Mouse (Mus musculus) lung, postnatal 0 days (tissue): ENCODE measurements around the gene Nek6. TPM values are rescaled to one million over a fixed set of nuclear protein-coding genes. Genes with fewer than 3 reads are reported as not detected.

Source experiments
- ATAC-seq: fragments of 200-750 bp; cut with Nextera tagmentation; 2 replicates; pipeline ENCODE4 v1.8.0; 2017; ENCODE audit warnings: moderate library complexity
- DNase-seq: peaks from one replicate; pipeline ENCODE4 v3.0.0-alpha.2; 2016; ENCODE audit warnings: low spot score
- H3K27ac ChIP-seq: fragments of 300-500 bp; sonication (generic); 2 replicates; pipeline ENCODE4 v1.5.1; 2014; ENCODE audit warnings: antibody characterized with exemption, mild to moderate bottlenecking, low read length, mixed read lengths
- H3K27me3 ChIP-seq: fragments of 300-500 bp; sonication (generic); replicated peaks from 2 replicates; pipeline ENCODE4 v1.6.1; 2014; ENCODE audit warnings: low read length, mixed read lengths; ENCODE audit not compliant: insufficient read depth
- H3K36me3 ChIP-seq: fragments of 300-500 bp; sonication (generic); 2 replicates; pipeline ENCODE4 v1.6.1; 2014; ENCODE audit warnings: low read length, mixed read lengths; ENCODE audit not compliant: insufficient read depth
- H3K4me1 ChIP-seq: fragments of 300-500 bp; sonication (generic); 2 replicates; pipeline ENCODE4 v1.6.1; 2014; ENCODE audit warnings: antibody characterized with exemption, low read depth, low read length, mixed read lengths; ENCODE audit not compliant: insufficient read depth
- H3K4me2 ChIP-seq: fragments of 300-500 bp; sonication (generic); replicated peaks from 2 replicates; pipeline ENCODE4 v1.6.1; 2014; ENCODE audit warnings: low read depth, mild to moderate bottlenecking, low read length, moderate library complexity, mixed read lengths
- H3K4me3 ChIP-seq: fragments of 300-500 bp; sonication (generic); 2 replicates; pipeline ENCODE4 v1.5.1; 2014; ENCODE audit warnings: low read depth, low read length
- H3K9ac ChIP-seq: fragments of 300-500 bp; sonication (generic); replicated peaks from 2 replicates; pipeline ENCODE4 v1.6.1; 2014; ENCODE audit warnings: low read depth, mild to moderate bottlenecking
- H3K9me3 ChIP-seq: fragments of 300-500 bp; sonication (generic); 2 replicates; pipeline ENCODE4 v1.6.1; 2016; ENCODE audit warnings: low read length, mixed read lengths
- CTCF ChIP-seq: IDR thresholded peaks from 2 replicates; pipeline ENCODE4 v1.5.1; 2016; ENCODE audit warnings: antibody characterized with exemption, mild to moderate bottlenecking
- EP300 ChIP-seq: IDR thresholded peaks from 2 replicates; pipeline ENCODE4 v1.6.1; 2016; ENCODE audit warnings: antibody characterized with exemption, mild to moderate bottlenecking, control low read depth
- WGBS: fragments of 180-500 bp; shearing (Covaris S2); extraction: QIAGEN DNeasy Blood & Tissue Kit; methylation state at CpG from one replicate; pipeline ENCODE4 v1.1.7; 2014; 5-methylcytosine and 5-hydroxymethylcytosine counted together
- polyA plus RNA-seq: library from polyadenylated mRNA; unstranded; fragments of >200 nt; fragmentation: Nextera tagmentation; extraction: Ambion mirVana; gene quantifications from 2 replicates; pipeline ENCODE4 v1.2.1, GENCODE M21; 2015

The Nek6 gene
- polyA plus RNA-seq, 1 experiment from 2014 or later = 57.8 TPM

- no peaks in the 10 kb centered on the region for H3K9me3 ChIP-seq
- TF ChIP-seq EP300 = no peak
- H3K9ac ChIP-seq = no peak overlapping the region
- no peaks in the 10 kb centered on the region for H3K4me1 ChIP-seq
- DNase-seq (no peak), ATAC-seq (no peak)
- no peaks in the 10 kb centered on the region for H3K36me3 ChIP-seq
- no peak overlapping the region for H3K4me3 ChIP-seq
- no peak overlapping the region for H3K27ac ChIP-seq
- no peaks in the 10 kb centered on the region for H3K27me3 ChIP-seq
- 86% methylated on average over 9 of the region's 9 CpGs for WGBS
- H3K4me2 ChIP-seq = no peak overlapping the region
Observed at GRCm38 (mm10) chr2:38477497-38477873, 34.0 kb upstream of the Nek6 start.

GRCm38 (mm10) chr2:38478683-38479082 is 32.8 kb upstream of the Nek6 start:
- Histone ChIP-seq H3K36me3 (no peaks in the 10 kb centered on the region), H3K4me2 (no peak overlapping the region), H3K9me3 (no peaks in the 10 kb centered on the region), H3K27ac (no peak overlapping the region), H3K4me3 (no peak overlapping the region), H3K27me3 (no peaks in the 10 kb centered on the region), H3K4me1 (no peaks in the 10 kb centered on the region), H3K9ac (no peak overlapping the region)
- DNase-seq = no peak
- 79% methylated on average over 4 of the region's 4 CpGs for WGBS
- ATAC-seq = no peak
- TF ChIP-seq EP300 = no peak
- no peak for TF ChIP-seq CTCF

- peaks cover 6% of the 10 kb centered on the region; the same call in 1 of the 2 replicates for H3K4me1 ChIP-seq
- H3K9me3 ChIP-seq = no peaks in the 10 kb centered on the region
- H3K4me2 ChIP-seq = no peak overlapping the region
- no peaks in the 10 kb centered on the region for H3K27me3 ChIP-seq
- ATAC-seq (no peak), DNase-seq (no peak)
- H3K36me3 ChIP-seq = no peaks in the 10 kb centered on the region
- no peak for TF ChIP-seq CTCF
- TF ChIP-seq EP300 = no peak
- WGBS = 75% methylated on average over 3 of the region's 3 CpGs
- no peak overlapping the region for H3K27ac ChIP-seq
- no peak overlapping the region for H3K9ac ChIP-seq
- H3K4me3 ChIP-seq = no peak overlapping the region
Observed at GRCm38 (mm10) chr2:38479541-38479940, 31.9 kb upstream of the Nek6 start.

- 52% methylated on average over 6 of the region's 6 CpGs for WGBS
- H3K36me3 ChIP-seq = no peaks in the 10 kb centered on the region
- no peak overlapping the region for H3K4me2 ChIP-seq
- no peaks in the 10 kb centered on the region for H3K27me3 ChIP-seq
- no peak overlapping the region for H3K9ac ChIP-seq
- DNase-seq = no peak
- peak overlapping the region; percentile 26; the same call in 1 of the 2 replicates for H3K27ac ChIP-seq
- no peak for ATAC-seq
- H3K4me1 ChIP-seq = peaks cover 15% of the 10 kb centered on the region; the same call in 1 of the 2 replicates
- no peak overlapping the region for H3K4me3 ChIP-seq
- no peaks in the 10 kb centered on the region for H3K9me3 ChIP-seq
- TF ChIP-seq CTCF (no peak), EP300 (no peak)
Observed at GRCm38 (mm10) chr2:38481166-38481778, 30.2 kb upstream of the Nek6 start.

GRCm38 (mm10) chr2:38482122-38482521 is 29.3 kb upstream of the Nek6 start:
- no peak overlapping the region for H3K4me3 ChIP-seq

GRCm38 (mm10) chr2:38483058-38483704 is 28.3 kb upstream of the Nek6 start:
- Histone ChIP-seq H3K4me1 (peaks cover 21% of the 10 kb centered on the region), H3K27me3 (no peaks in the 10 kb centered on the region), H3K4me2 (no peak overlapping the region), H3K27ac (peak overlapping the region; percentile 47), H3K36me3 (no peaks in the 10 kb centered on the region), H3K9me3 (no peaks in the 10 kb centered on the region), H3K4me3 (no peak overlapping the region), H3K9ac (no peak overlapping the region)
- ATAC-seq = peak; percentile 74
- DNase-seq = peak; percentile 77
- TF ChIP-seq EP300 (no peak), CTCF (no peak)
- WGBS = 66% methylated on average over 7 of the region's 7 CpGs

More at GRCm38 (mm10) chr2:38482122-38482521, 29.3 kb upstream of the Nek6 start:
- DNase-seq (no peak), ATAC-seq (no peak)
- no peaks in the 10 kb centered on the region for H3K36me3 ChIP-seq
- H3K4me1 ChIP-seq = peaks cover 21% of the 10 kb centered on the region
- no peak overlapping the region for H3K4me2 ChIP-seq
- no peaks in the 10 kb centered on the region for H3K27me3 ChIP-seq
- H3K9ac ChIP-seq = no peak overlapping the region
- H3K9me3 ChIP-seq = no peaks in the 10 kb centered on the region
- 84% methylated on average over 3 of the region's 3 CpGs for WGBS
- TF ChIP-seq EP300 = no peak
- TF ChIP-seq CTCF = peak; percentile 38; the same call in 1 of the 2 replicates
- H3K27ac ChIP-seq = no peak overlapping the region
